Mouse (Mus musculus) G1E-ER4 (cell line): Measurements from ENCODE around the gene Vezf1. TPM values are rescaled to one million over a fixed set of nuclear protein-coding genes. Genes with fewer than 3 reads are reported as not detected.

ENCODE experiments used
- GATA1 ChIP-seq: IDR thresholded peaks from one replicate; pipeline ENCODE4 v1.8.0; 2012; ENCODE audit warnings: low read length, inconsistent platforms
- polyA plus RNA-seq: library from polyadenylated mRNA; stranded (reverse); fragments of >175 nt; gene quantifications from 2 replicates; pipeline ENCODE4 v1.2.3, GENCODE M21; 2012

The Vezf1 gene
- polyA plus RNA-seq, 1 experiment: 11.6 TPM

- no peak for TF ChIP-seq GATA1
Measured at GRCm38 (mm10) chr11:88125483-88125882, 57.4 kb downstream of the Vezf1 start.

GRCm38 (mm10) chr11:88126306-88126793, 58.3 kb downstream of the Vezf1 start:
- TF ChIP-seq GATA1: no peak

GRCm38 (mm10) chr11:88128461-88128860, 60.4 kb downstream of the Vezf1 start:
- no peak for TF ChIP-seq GATA1

- TF ChIP-seq GATA1: no peak
Measured at GRCm38 (mm10) chr11:88129281-88129680, 61.2 kb downstream of the Vezf1 start.

- no peak for TF ChIP-seq GATA1
Measured at GRCm38 (mm10) chr11:88129935-88130334, 61.9 kb downstream of the Vezf1 start.

- no peak for TF ChIP-seq GATA1
Measured at GRCm38 (mm10) chr11:88131847-88132246, 63.8 kb downstream of the Vezf1 start.

Other genes with a start within 250 kb of the Vezf1 start
- not detected in 2 replicates for gene Lpo, start 240.0 kb upstream of the Vezf1 start, polyA plus RNA-seq
- gene Mks1, start 215.1 kb upstream of the Vezf1 start, polyA plus RNA-seq: 4.6 and 6.5 TPM in 2 replicates
- not detected in 2 replicates for gene Epx, start 192.7 kb upstream of the Vezf1 start, polyA plus RNA-seq
- gene Olfr462, start 176.0 kb upstream of the Vezf1 start, polyA plus RNA-seq: not detected in 2 replicates
- not detected in 2 replicates for gene Olfr463, start 170.9 kb upstream of the Vezf1 start, polyA plus RNA-seq
- gene Olfr464, start 147.3 kb upstream of the Vezf1 start, polyA plus RNA-seq: not detected in 2 replicates
- 56.0 and 75.8 TPM in 2 replicates for gene Dynll2, start 80.7 kb upstream of the Vezf1 start, polyA plus RNA-seq
- gene Srsf1, start 20.9 kb upstream of the Vezf1 start, polyA plus RNA-seq: 287 and 344 TPM in 2 replicates
- 1.2 and 1.7 TPM in 2 replicates for gene Cuedc1, start 29.8 kb downstream of the Vezf1 start, polyA plus RNA-seq
- 215 and 376 TPM in 2 replicates for gene Mrps23, start 136.1 kb downstream of the Vezf1 start, polyA plus RNA-seq
- not detected in 2 replicates for gene Ccdc182, start 225.8 kb downstream of the Vezf1 start, polyA plus RNA-seq